ENCODE assay signal across 8 mouse cellular contexts in the genomic region with DNA sequence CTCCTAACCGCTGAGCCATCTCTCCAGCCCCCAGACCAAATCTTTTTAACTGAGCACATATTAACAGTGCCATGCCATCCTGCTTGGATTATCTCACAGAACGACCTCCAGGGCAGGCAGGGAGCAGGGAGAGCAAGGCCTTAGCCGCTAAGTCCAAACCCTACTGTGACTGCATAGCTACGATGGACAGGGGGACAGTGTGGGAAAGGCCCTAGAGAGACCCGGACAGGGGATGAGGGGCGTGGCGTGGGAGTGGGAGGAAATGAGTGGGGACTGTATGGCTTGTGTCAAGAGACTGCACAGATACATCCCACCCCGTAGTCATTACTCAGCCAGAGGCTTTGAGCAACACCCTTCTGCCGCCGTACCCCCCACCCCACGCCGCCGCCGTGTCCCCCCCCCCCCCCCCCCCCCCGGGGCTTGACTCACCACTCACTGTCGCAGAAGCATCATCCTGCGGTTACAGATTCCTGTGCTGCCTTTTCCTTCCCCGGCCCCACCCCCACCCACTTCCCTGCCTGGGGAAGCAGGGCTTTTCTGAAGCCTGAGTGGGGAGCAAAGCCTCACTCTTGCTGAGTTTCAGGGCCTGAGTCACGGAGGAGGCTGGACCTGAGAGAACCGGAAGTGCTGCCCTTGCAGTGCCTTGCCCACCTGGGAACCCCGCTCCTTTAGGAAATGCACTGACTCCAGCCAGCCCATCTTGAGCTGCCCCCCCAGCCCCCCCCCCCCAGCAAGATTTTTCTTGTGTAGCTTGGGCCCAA. TPM values are rescaled to one million over a fixed set of nuclear protein-coding genes. Genes with fewer than 3 reads are reported as not detected.
A peak's percentile ranks its signal among the peaks of the same experiment; 100 is the strongest.
DNase-seq lines count a peak whose midpoint lies in the region; ATAC-seq and TF ChIP-seq lines count a peak whose summit lies in the region.

No protein-coding gene starts in this region.

- H3K9me3 ChIP-seq in embryonic facial prominence, embryonic 14.5 days (ENCODE audit: control insufficient read depth, low read length) = no peaks in the 10 kb centered on the region
- no peaks in the 10 kb centered on the region for H3K9me3 ChIP-seq in intestine, postnatal 0 days (ENCODE audit: control insufficient read depth)
- no peaks in the 10 kb centered on the region for H3K9me3 ChIP-seq in lung, embryonic 16.5 days (ENCODE audit: control insufficient read depth, low read length)

- peaks cover 66% of the 10 kb centered on the region for H3K4me1 ChIP-seq in embryonic facial prominence, embryonic 14.5 days (ENCODE audit: control insufficient read depth, insufficient read depth, low read length)
- peaks cover 17% of the 10 kb centered on the region for H3K4me1 ChIP-seq in intestine, postnatal 0 days (replicated peaks; ENCODE audit: control insufficient read depth, insufficient read depth, low read length)
- peaks cover 76% of the 10 kb centered on the region for H3K4me1 ChIP-seq in lung, embryonic 16.5 days (replicated peaks; ENCODE audit: control insufficient read depth, insufficient read depth, low read length)

- no peak overlapping the region for H3K4me3 ChIP-seq in embryonic facial prominence, embryonic 14.5 days (ENCODE audit: low read depth, low read length)
- no peak overlapping the region for H3K4me3 ChIP-seq in intestine, postnatal 0 days (ENCODE audit: low read depth, low read length)
- peak overlapping the region; percentile 13 for H3K4me3 ChIP-seq in lung, embryonic 16.5 days (ENCODE audit: low read length)

- 45% methylated on average over 12 of the region's 21 CpGs for WGBS in embryonic facial prominence, embryonic 14.5 days
- 31% methylated on average over 16 of the region's 21 CpGs for WGBS in intestine, postnatal 0 days
- WGBS in lung, embryonic 16.5 days = 18% methylated on average over 11 of the region's 21 CpGs

- peak; percentile 30 for DNase-seq in thymus, postnatal 4 days
- no peak for DNase-seq in thymus, postnatal 10 days (ENCODE audit: low spot score in 2 of 2)
- peak; percentile 80 for DNase-seq in embryonic facial prominence, embryonic 14.5 days (ENCODE audit: low spot score)
- no peak for DNase-seq in cerebellum, postnatal 10 days
- DNase-seq in cerebellum, adult 8-10 months = no peak
- DNase-seq in layer of hippocampus, adult 18-20 months (ENCODE audit: low spot score in 2 of 2) = no peak

- no peaks in the 10 kb centered on the region for H3K36me3 ChIP-seq in embryonic facial prominence, embryonic 14.5 days (ENCODE audit: control insufficient read depth, insufficient read depth, low read length)
- no peaks in the 10 kb centered on the region for H3K36me3 ChIP-seq in intestine, postnatal 0 days (ENCODE audit: control insufficient read depth, insufficient read depth)
- no peaks in the 10 kb centered on the region for H3K36me3 ChIP-seq in lung, embryonic 16.5 days (ENCODE audit: control insufficient read depth, insufficient read depth, low read length)

- peak overlapping the region; percentile 33 for H3K4me2 ChIP-seq in embryonic facial prominence, embryonic 14.5 days (ENCODE audit: low read depth, low read length)
- peak overlapping the region; percentile 35; the same call in 1 of the 2 replicates for H3K4me2 ChIP-seq in intestine, postnatal 0 days (replicated peaks; ENCODE audit: low read depth)
- H3K4me2 ChIP-seq in lung, embryonic 16.5 days (ENCODE audit: low read depth, low read length) = peak overlapping the region; percentile 43

- H3K27ac ChIP-seq in embryonic facial prominence, embryonic 14.5 days (replicated peaks; ENCODE audit: low read depth, low read length) = peak overlapping the region; percentile 75
- H3K27ac ChIP-seq in intestine, postnatal 0 days (ENCODE audit: low read depth, low read length) = peak overlapping the region; percentile 52; the same call in 1 of the 2 replicates
- peak overlapping the region; percentile 97 for H3K27ac ChIP-seq in lung, embryonic 16.5 days (ENCODE audit: low read length)

- peak overlapping the region; percentile 22; the same call in 1 of the 2 replicates for H3K9ac ChIP-seq in embryonic facial prominence, embryonic 14.5 days (ENCODE audit: low read depth, low read length)
- no peak overlapping the region for H3K9ac ChIP-seq in intestine, postnatal 0 days (ENCODE audit: low read depth, low read length)
- H3K9ac ChIP-seq in lung, embryonic 16.5 days (ENCODE audit: low read length) = peak overlapping the region; percentile 21

- TF ChIP-seq CTCF in intestine, postnatal 0 days (IDR thresholded peaks at IDR 0.05; ENCODE audit: low read depth) = 0 out of 2 replicates have a peak, but pooled peaks have one; percentile 1

- H3K27me3 ChIP-seq in embryonic facial prominence, embryonic 14.5 days (replicated peaks; ENCODE audit: control insufficient read depth, insufficient read depth, low read length) = no peaks in the 10 kb centered on the region
- no peaks in the 10 kb centered on the region for H3K27me3 ChIP-seq in intestine, postnatal 0 days (replicated peaks; ENCODE audit: control insufficient read depth, insufficient read depth, low read length)
- no peaks in the 10 kb centered on the region for H3K27me3 ChIP-seq in lung, embryonic 16.5 days (ENCODE audit: control insufficient read depth, insufficient read depth, low read depth, low read length)

- ATAC-seq in embryonic facial prominence, embryonic 14.5 days (ENCODE audit: low read depth) = peak; percentile 47
- ATAC-seq in intestine, postnatal 0 days = no peak
- peak; percentile 18 for ATAC-seq in lung, embryonic 16.5 days (ENCODE audit: low read depth)

RNA-seq across cellular contexts. Expression of a gene that starts 6.5 kb away (rescaled TPM):
- polyA plus RNA-seq in embryonic facial prominence, embryonic 14.5 days (2014; fragmentation: Nextera tagmentation; extraction: Ambion mirVana) = 38.4 and 39.0 TPM in 2 replicates
- 13.9 and 15.3 TPM in 2 replicates for polyA plus RNA-seq in intestine, postnatal 0 days (2015; fragmentation: Nextera tagmentation; extraction: Ambion mirVana)
- polyA plus RNA-seq in lung, embryonic 16.5 days (2015; fragmentation: Nextera tagmentation; extraction: Ambion mirVana) = 133 and 141 TPM in 2 replicates
- 10 to 100 TPM; 18.0 to 21.1 TPM for total RNA-seq in layer of hippocampus, adult 18-20 months (2021)

RNA-seq across cellular contexts. Expression of a gene that starts 35.4 kb away (rescaled TPM):
- polyA plus RNA-seq in embryonic facial prominence, embryonic 14.5 days (2014; fragmentation: Nextera tagmentation; extraction: Ambion mirVana) = 26.8 and 29.7 TPM in 2 replicates
- polyA plus RNA-seq in intestine, postnatal 0 days (2015; fragmentation: Nextera tagmentation; extraction: Ambion mirVana) = 12.1 and 12.2 TPM in 2 replicates
- polyA plus RNA-seq in lung, embryonic 16.5 days (2015; fragmentation: Nextera tagmentation; extraction: Ambion mirVana) = 21.9 and 24.1 TPM in 2 replicates
- total RNA-seq in layer of hippocampus, adult 18-20 months (2021) = 100 to 1,000 TPM; 613 to 617 TPM

Comparison
In these comparisons a context has a peak if more than half of its experiments do, and no peak if none do; other contexts are left out.
1. DNase-seq: peak in thymus, postnatal 4 days (single experiment) and embryonic facial prominence, embryonic 14.5 days (single experiment); none in thymus, postnatal 10 days (0 of 2), cerebellum, postnatal 10 days (0 of 2), cerebellum, adult 8-10 months (single experiment) and layer of hippocampus, adult 18-20 months (0 of 2).
2. Peak in every context shown above with its lines, with median percentiles within 50 percentile points of each other: H3K27ac ChIP-seq and H3K4me2 ChIP-seq.